Mouse (Mus musculus) frontal cortex, postnatal 10 days (tissue): ENCODE measurements around the gene Lactb.
"Not testable (repeated sequence)": the region's sequence is repeated elsewhere in the genome, so short reads cannot be mapped to it uniquely, and the experiment has no call there.

ENCODE experiments used
- DNase-seq, 2 experiments: peaks; one replicate each; pipeline ENCODE4 v3.0.0; 2022; ENCODE audit warnings: low spot score in 2 of 2, mixed read lengths in 1 of 2

The Lactb gene

GRCm38 (mm10) chr9:66920488-66921279 lies 54.6 kb downstream of the Lactb start:
- no peak for DNase-seq

GRCm38 (mm10) chr9:66919981-66920380 lies 55.3 kb downstream of the Lactb start:
- peak in 1 of 2 experiments; percentile 25 for DNase-seq

GRCm38 (mm10) chr9:66919382-66919971 lies 55.8 kb downstream of the Lactb start, which contains the start of gene Rab8b:
Rab8b (minus strand) TSS chr9:66919687.
- DNase-seq = peak; percentile 92 to 95

- DNase-seq = no peak
These were observed 56.5 kb downstream of the Lactb start for GRCm38 (mm10) chr9:66918672-66919330.

- no peak for DNase-seq
These were observed 57.4 kb downstream of the Lactb start for GRCm38 (mm10) chr9:66917892-66918255.

- DNase-seq = no peak
These were observed 57.9 kb downstream of the Lactb start for GRCm38 (mm10) chr9:66917216-66917891.

GRCm38 (mm10) chr9:66915869-66916785 lies 59.2 kb downstream of the Lactb start:
- no peak for DNase-seq

GRCm38 (mm10) chr9:66915401-66915800 lies 59.9 kb downstream of the Lactb start:
- no peak for DNase-seq

- no peak for DNase-seq
These were observed 60.7 kb downstream of the Lactb start for GRCm38 (mm10) chr9:66914540-66914939.

GRCm38 (mm10) chr9:66913254-66913934 lies 61.9 kb downstream of the Lactb start:
- DNase-seq = not testable (repeated sequence)

GRCm38 (mm10) chr9:66912304-66912703 lies 63.0 kb downstream of the Lactb start:
- DNase-seq = no peak

GRCm38 (mm10) chr9:66910677-66911076 lies 64.6 kb downstream of the Lactb start:
- no peak for DNase-seq

- no peak for DNase-seq
These were observed 65.4 kb downstream of the Lactb start for GRCm38 (mm10) chr9:66909922-66910321.

- DNase-seq = no peak
These were observed 67.4 kb downstream of the Lactb start for GRCm38 (mm10) chr9:66907746-66908397.

- DNase-seq = no peak
These were observed 68.2 kb downstream of the Lactb start for GRCm38 (mm10) chr9:66907126-66907525.

GRCm38 (mm10) chr9:66905990-66906389 lies 69.3 kb downstream of the Lactb start:
- no peak for DNase-seq
